Mouse (Mus musculus) left cerebral cortex, adult 11 months (tissue): ENCODE results near the gene Mettl17.
"Not testable (repeated sequence)": the region's sequence is repeated elsewhere in the genome, so short reads cannot be mapped to it uniquely, and the experiment has no call there.

Experiments used
- DNase-seq: peaks from one replicate; pipeline ENCODE4 v3.0.0; 2022; ENCODE audit warnings: low spot score

The Mettl17 gene

DNA sequence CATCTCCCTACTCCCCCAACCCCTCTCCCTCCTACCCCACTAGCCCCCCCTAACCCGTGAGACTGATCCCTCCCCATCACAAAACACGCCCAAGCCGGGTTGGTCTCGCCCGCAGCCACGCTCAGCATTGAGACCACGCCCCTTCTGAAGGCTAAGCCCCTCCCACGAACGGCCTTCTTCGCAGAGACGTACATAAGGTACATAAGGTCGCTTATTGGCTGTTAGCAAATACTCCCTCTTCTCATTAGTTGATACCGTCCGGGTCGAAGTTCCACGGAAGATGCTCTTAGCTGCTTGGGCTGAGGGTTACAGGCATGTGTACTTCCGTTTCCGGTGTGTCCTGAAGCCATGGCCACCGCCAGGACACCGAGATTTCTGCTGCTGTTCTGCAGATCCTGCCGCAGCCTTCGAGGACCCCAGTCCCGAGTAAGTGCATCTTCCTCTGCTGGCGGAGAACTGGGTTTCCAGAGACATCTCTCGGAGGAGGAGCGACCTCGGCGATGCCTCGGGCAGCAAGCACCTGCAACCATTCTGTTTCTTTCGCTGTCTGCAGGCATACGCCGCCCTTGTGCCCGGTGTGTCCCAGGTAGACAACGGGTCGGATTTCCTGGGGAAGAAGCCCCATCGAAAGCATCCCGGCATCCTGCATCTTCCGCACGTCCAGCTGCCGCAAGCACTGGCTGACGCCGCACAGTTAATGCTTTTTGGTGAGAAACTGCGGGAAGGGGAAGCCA, at the start of gene Mettl17:
TSS of gene Mettl17 (plus strand) at position 245 of the 734 bp plus-strand sequence.
- peak; percentile 93 for DNase-seq

DNA sequence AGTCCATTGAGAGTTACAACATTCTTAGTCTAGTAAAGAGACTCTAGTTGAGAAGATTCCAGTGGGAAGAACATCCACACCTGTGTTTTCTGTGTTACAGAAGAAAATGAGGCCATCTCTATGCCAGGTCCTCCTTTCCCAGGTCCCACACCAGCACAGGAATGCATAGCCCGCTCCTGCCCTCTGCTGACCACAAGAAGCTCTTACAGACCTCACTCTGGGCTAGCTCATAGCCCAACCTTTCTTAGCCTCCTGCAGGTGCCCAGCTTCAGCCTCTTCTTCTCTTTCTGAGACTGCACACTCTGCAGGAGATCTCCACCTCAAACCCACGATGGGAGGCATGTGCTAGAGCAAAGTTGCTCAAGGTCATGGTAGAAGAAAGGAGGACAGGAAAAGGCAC, 46.2 kb upstream of the Mettl17 start:
- DNase-seq: peak; percentile 2

DNA sequence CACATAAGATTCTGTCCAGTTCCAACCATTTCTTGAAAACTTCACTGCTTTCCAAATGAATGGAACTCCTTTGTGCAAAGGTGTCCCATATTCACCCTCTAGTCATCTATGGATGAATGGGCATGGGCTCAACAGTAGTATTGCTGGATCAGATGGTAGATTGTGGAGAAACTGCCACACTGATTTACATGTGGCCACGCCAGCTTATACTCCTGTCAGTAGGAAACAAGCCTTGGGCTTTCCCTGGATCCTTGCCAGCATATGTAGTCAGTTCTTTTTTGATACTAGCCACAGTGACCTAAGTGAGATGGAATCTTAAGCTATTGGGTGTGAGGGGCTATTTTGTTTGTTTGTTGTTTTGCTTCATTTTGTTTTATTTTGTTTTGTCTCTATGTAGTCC, 42.4 kb upstream of the Mettl17 start:
- DNase-seq: no peak

DNA sequence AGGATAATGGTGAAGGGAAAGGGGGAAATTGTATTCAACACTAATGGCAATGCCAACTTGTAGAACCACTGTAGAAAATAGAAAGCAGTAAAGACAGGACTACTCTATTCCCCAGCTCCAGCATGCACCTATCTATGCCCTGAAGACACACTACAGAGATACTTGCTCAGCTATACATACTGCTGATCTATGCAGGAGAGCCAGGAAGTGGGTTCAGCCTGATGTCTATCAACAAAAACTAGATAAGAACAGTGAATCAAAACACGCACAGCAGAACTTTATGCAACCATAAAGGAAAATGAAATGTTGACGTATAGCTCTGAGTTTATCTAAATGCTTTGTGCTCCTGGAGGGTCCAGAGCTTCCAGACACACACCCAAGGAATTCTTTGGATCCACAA, 41.9 kb upstream of the Mettl17 start:
- DNase-seq: no peak

DNA sequence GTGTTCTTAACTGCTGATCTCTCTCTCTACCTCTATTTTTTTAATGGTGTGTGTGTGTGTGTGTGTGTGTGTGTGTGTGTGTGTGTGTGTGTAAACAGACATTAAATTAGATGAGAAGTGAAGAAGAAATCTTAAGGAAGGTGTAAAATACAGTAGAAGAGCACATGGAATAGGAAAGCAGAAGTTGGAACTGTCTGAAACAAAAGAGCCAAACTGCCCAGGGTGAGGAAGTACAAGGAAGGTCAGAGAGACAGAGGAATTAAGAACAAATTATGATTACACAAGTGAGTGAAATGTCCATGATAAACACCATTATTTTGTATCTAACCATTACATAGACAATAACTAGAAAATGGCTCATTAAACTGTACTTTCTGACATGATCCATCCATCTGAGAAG, 40.8 kb upstream of the Mettl17 start:
- no peak for DNase-seq

DNA sequence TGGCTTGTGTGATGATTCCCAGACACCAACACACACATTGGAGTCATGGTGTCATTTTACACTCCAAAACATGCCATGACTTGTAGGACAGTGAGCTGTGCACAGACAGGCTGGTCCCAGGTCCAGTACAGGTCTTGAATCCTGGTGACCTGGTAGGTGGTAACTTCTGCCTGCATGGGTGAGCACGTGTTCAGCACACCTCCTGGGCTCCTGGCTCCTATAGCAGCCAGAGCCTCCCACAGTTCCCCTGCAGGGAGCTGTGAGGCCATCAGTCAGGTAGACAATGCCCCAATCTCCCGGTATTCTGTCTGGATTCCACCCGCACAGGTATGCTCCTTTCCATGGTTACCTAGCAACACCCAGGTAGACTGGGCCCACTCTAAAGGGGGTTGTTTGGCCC, 38.1 kb upstream of the Mettl17 start:
- DNase-seq: no peak

DNA sequence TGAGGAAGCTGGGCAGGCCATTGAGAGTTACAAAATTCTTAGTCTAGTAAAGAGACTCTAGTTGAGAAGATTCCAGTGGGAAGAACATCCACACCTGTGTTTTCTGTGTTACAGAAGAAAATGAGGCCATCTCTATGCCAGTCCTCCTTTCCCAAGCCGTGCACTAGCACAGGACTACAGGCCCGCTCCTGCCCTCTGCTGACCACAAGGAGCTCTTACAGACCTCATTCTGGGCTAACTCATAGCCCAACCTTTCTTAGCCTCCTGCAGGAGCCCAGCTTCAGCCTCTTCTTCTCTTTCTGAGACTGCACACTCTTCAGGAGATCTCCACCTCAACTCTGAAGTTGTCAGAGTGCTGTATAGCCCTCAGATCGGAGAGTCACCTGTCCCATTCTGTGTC, 33.6 kb upstream of the Mettl17 start:
- DNase-seq: not testable (repeated sequence)

DNA sequence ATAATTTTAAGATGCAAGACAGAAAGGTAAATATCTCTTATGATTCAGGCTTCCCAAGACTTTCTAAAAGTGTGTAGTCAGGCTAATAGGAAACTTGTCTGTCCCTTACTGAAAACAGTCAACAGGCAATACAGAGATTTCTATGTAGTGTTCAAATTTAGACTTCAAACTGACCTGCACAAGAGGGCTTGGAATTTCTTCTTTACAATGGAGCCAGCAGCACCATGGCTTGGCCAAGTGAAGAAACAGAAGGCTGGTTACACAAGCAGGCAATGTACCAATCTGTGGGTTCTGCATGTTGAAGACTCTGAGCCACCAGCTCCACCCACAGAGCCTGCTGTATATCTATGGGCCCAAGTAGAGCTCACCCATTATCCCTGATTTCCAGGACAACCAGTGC, 31.2 kb upstream of the Mettl17 start, which contains the start of gene Ear6:
TSS of gene Ear6 (plus strand) at position 301 of the 400 bp plus-strand sequence.
- DNase-seq: no peak

DNA sequence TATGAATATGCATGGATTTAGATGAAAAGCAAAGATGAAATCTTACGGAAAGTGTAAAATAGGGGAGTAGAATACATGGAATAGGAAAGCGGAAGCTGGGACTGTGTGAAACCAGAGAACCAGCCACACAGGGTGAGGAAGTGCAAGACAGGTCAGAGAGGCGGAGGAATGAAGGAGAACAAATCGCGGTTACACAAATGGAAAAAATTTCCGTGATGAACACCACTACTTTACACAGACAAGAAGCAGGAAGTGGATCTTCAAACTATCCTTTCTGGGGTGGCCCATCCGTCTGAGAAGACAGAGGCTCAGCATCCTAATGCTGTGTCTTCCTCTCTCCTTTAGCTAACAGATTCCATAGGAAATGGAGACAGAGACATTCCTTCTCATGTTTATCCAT, 29.4 kb upstream of the Mettl17 start:
- DNase-seq: not testable (repeated sequence)

DNA sequence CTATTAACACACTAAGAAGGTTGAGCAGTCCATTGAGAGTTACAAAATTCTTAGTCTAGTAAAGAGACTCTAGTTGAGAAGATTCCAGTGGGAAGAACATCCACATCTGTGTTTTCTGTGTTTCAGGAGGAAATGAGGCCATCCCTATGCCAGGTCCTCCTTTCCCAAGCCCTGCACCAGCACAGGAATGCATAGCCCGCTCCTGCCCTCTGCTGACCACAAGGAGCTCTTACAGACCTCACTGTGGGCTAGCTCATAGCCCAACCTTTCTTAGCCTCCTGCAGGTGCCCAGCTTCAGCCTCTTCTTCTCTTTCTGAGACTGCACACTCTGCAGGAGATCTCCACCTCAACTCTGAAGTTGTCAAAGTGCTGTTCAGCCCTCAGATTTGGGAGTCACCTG, 21.0 kb upstream of the Mettl17 start:
- DNase-seq: not testable (repeated sequence)

DNA sequence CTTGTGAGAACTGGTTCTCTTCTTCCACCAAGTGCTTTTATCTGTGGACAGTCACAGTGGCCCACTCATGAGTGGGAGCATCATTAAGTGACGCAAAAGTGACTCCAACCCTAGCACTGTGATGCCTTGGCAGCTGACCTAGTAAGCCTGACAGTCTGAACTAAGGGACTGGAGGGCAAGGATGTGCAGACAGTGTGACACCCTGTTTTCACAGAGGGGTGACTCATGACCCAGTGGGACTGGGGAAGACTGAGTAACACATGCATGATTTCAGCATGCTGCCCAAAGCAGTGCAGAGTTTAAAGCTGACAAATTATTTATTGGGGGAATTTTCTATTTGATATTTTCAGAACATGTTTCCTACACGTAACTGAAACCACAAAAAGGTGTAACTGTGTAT, 13.9 kb upstream of the Mettl17 start:
- no peak for DNase-seq

DNA sequence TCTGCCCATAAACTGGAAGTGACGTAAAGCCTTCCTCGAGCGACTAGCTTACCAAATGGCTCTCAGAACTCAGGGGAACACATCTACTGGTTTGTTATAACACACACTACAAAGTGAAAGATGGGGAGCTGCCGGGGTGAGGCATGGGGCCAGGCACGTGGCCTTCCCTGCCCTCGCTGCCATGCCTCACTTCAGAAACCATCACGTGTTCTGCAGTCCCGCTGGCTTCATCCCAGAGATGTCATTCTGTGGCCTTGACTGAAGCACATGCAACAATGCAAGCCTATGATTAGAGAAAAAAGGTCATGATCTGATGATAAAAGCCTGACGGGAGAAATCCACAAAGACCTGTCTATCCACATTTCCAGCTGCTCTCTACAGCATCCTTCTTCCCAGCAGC, 12.9 kb upstream of the Mettl17 start:
- DNase-seq: no peak

DNA sequence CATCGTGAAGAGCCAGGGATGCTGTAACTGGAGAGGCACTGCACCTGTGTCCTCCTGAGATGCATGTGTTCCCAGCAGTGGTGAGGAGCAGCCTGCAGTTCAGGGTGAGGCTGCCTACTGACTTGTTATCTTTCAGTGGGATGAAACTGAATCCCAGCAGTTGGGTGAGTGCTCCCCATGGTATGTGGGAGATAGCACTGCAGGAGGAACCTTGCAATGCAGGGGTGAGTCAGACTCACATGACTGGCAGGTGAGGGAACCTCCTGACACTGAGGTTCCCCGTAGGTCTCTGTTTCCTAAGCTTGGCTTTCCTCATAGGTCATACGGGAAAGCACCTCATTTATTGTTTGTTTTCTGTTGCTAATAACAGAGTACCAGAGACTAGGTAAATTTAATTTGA, 7.1 kb upstream of the Mettl17 start:
- no peak for DNase-seq

DNA sequence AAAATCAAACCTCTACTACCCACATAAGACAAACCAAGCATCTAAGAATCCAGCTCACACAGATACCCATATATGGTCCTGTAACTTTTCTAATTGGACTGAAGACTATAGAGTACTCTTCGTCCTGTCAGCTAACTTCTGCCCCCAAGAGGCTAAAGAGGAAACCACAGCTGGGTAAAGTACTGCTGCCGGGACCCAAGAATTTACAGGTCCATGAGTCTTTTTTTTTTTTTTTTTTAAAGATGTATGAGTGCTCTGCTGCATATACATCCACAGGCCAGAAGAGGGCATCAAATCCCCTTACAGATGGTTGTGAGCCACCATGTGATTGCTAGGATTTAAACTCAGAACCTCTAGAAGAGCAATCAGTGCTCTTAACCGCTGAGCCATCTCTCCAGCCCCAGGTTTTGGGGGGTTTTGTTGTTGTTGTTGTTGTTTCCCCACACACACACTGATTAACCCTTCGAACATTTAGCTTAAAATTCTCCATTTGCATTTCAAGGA, 1.1 kb upstream of the Mettl17 start:
- peak; percentile 73 for DNase-seq

DNA sequence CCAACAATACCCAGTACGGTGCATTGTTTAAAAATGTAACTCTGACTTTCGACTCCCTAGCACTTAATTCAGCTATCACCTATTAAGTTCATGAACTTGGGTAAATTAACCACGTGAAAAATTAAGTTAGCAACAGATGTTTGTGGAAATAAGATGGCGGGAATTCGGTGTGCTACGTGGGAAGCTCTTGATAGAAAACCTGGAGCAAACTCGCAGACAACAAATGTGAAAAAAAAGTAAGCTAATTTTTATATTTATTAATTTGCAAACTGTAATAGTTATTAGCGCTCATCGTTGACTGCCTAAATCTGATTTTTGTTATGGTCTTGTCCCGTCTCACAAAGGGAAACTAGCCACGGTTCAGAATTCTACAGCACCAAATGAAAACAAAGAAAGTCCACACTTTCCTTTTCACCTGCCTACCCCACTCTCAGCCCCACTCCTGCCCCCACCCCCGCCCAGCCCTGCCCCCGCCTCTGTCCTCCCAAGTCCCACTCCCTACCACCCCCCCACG, 554 bp upstream of the Mettl17 start:
- no peak for DNase-seq

DNA sequence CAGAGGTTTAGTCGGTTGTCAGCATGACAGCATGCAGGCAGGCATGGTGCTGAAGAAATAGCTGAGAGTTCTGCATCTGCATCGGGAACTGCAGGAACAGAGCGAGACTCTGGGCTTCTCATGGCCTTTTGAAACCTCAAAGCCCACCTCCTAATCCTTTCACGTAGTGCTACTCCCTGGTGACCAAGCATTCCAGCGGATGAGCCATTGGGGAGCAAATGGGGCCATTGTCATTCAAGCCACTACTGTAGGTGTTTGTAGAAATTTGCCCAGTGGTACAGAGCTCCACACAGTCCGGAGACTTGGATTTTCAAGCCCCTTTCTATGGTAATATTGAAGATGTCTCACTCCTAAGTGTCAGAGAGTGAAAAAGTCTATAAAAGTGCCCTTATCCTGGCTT, 1.4 kb downstream of the Mettl17 start:
- DNase-seq: no peak

DNA sequence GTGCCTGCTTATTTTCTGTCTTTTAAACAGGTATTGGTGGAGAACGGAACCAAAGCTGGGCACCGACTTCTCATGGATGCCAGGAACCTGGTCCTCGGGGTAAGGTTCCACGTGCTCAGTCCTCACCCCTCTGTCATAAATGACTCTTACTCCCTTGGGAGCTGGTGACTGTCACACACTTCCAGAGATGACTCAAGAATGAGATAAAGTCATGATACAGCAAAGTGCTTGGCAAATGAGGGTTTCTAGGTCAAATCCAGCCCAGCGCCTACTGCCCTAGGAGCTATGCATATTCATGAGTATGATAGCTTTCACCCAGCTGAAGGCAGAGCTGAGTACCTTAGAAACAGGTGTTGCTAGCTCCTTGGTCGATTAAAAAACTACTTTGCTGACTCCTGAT, 5.2 kb downstream of the Mettl17 start:
- no peak for DNase-seq

DNA sequence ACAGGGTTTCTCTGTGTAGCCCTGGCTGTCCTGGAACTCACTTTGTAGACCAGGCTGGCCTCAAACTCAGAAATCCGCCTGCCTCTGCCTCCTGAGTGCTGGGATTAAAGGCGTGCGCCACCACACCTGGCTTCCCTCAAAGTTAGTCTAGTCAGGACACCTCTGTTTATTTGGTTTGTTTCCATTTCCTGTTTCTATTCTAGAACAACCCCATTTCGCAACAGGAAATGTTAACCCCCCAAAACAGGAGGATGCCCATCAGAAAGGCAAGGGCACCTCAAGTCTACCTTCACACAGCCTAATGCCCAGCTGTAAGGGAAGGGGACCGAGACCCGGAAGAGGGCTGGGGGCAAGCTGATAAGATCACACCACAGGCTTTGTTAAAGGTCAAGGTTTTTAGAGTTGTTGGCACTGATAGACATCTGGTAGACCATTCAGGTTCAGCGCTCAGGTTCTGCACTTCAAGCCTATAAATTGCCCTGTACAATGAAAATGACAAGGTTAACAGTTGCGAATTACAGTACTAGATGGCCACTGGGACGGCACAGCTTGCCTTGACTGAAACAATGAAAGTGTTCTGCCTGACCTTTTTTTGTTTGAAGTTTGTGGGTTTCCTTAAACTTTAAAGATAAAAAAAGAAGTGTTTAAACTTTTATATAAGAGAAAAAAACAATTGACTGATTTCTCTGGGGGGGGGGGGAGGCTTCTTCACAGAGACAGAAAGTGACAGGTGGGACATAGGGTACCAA, 7.7 kb downstream of the Mettl17 start, which contains the start of gene Slc39a2:
TSS of gene Slc39a2 (plus strand) at position 699 of the 749 bp plus-strand sequence.
- no peak for DNase-seq

DNA sequence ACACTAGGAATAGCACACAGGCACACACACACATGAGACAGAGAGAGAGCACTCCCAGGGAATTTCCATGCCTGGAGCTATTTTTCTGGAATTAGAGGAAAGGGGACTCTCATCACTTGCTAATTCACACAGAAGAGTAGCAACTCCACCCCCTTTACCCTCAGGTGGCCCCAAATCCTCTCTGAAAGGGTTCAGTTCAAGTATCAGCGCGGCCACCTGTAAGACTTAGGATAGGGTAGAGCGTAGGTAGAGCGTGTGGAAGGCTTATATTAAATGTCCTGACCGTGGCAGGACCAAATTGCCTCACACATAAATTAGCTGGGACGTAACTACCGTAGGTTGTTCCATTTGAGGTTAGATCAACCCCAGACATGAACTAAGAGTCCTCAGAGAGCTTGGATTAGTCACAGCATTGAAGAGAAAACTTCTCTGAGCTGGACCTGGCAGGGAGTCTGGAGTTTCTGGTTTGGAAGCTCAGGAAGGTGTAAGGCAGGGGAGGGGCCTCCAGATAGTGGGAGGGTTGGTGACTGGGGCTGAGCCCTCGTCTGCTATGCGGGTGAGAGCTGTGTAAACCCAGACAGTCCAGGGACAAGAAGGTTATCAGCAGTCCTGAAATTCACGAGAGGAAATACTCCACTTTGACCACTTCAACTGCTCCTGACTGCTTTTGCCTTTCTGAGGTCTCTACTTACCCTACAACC, 8.6 kb downstream of the Mettl17 start:
- DNase-seq: no peak

DNA sequence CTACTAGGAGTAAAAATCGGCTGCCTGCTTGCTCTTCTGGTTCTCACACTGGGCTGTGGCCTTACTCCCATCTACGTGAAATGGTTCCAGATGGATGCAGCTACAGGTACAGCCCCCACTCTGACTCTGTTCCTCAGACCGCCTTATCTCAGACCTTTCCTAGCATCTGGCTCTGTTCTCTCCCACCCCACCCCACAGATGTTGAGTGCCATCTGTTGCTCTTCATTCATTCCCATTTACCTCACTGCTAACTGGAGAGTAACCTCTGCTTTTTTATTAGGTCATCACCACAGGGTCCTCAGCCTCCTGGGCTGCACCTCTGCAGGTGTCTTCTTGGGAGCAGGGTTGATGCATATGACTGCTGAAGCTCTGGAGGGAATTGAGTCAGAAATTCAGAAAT, 9.2 kb downstream of the Mettl17 start:
- DNase-seq: no peak

DNA sequence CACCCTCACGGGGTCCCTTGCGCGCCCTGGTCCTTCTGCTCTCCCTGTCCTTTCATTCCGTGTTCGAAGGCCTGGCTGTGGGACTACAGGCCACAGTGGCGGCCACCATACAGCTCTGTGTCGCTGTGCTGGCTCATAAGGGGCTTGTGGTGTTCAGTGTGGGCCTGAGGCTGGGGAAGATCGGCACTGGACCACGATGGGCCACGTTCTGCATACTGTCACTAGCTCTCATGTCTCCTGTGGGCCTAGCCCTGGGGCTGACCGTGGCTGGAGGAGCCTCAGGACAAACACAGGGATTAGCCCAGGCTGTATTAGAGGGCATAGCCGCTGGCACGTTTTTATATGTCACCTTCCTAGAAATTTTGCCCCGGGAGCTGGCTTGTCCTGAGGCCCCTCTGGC, 10.4 kb downstream of the Mettl17 start:
- no peak for DNase-seq

DNA sequence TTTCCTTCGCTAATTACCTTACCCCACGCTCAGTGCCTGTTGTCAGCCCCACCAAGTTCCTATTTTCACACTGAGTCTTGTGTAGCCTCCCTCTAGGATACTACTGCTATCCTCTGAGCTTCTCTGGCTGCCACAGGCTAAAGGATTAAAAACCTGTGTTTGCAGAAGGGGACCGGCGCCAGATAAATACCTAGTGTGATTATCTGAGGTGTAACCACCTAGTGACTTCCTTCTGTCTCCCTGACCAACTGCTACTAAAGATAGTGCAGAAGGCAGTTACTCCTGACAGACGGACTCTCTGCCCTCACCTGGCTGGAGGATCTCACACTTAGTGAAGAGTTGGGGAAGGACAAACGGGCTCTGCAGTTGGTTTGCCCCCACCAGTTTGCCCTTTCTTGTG, 11.4 kb downstream of the Mettl17 start:
- DNase-seq: no peak
